ENCODE assay signal across 8 mouse cellular contexts in genomic region chr8:123234918-123235519, GRCm38 (mm10). TPM values are rescaled to one million over a fixed set of nuclear protein-coding genes. Genes with fewer than 3 reads are reported as not detected.
A peak's percentile ranks its signal among the peaks of the same experiment; 100 is the strongest.
DNase-seq lines count a peak whose midpoint lies in the region; ATAC-seq and TF ChIP-seq lines count a peak whose summit lies in the region.

No protein-coding gene starts in this region.

- peaks cover 17% of the 10 kb centered on the region; the same call in 1 of the 2 replicates for H3K4me1 ChIP-seq in hindbrain, embryonic 14.5 days (replicated peaks; ENCODE audit: control insufficient read depth, insufficient read depth, low read length)
- 0 out of 2 replicates have a peak, but pooled peaks cover 8% of the 10 kb centered on the region for H3K4me1 ChIP-seq in limb, embryonic 14.5 days (ENCODE audit: control insufficient read depth, insufficient read depth, low read length)

- H3K27me3 ChIP-seq in hindbrain, embryonic 14.5 days (ENCODE audit: control insufficient read depth, insufficient read depth, low read length), result 0 out of 2 replicates have a peak, but pooled peaks cover 10% of the 10 kb centered on the region
- H3K27me3 ChIP-seq in limb, embryonic 14.5 days (ENCODE audit: control insufficient read depth, insufficient read depth, low read length), result peaks cover 16% of the 10 kb centered on the region

- WGBS in hindbrain, embryonic 14.5 days, result 36% methylated on average over 13 of the region's 13 CpGs
- 34% methylated on average over 13 of the region's 13 CpGs for WGBS in limb, embryonic 14.5 days

- peak; percentile 34 to 60 for DNase-seq in adrenal gland, adult (ENCODE audit: inconsistent age in 2 of 2, low spot score in 1 of 2)
- no peak for DNase-seq in adrenal gland, postnatal 25 days
- peak; percentile 17 for DNase-seq in B cell, adult 2 months
- DNase-seq in cerebellum, postnatal 36 days, result peak; percentile 42 to 43
- DNase-seq in hindbrain, embryonic 14.5 days (ENCODE audit: low spot score), result no peak
- DNase-seq in limb, embryonic 14.5 days (ENCODE audit: low spot score), result peak; percentile 29
- peak; percentile 82 for DNase-seq in right cerebral cortex, postnatal 25 days
- no peak for DNase-seq in spleen, postnatal 10 days (ENCODE audit: low spot score in 2 of 2)

- peak overlapping the region; percentile 43 for H3K4me3 ChIP-seq in hindbrain, embryonic 14.5 days (replicated peaks; ENCODE audit: low read length)
- peak overlapping the region; percentile 40 for H3K4me3 ChIP-seq in limb, embryonic 14.5 days (replicated peaks; ENCODE audit: low read length)

- peak overlapping the region; percentile 60 for H3K9ac ChIP-seq in hindbrain, embryonic 14.5 days
- H3K9ac ChIP-seq in limb, embryonic 14.5 days (ENCODE audit: low read depth, low read length, severe bottlenecking), result peak overlapping the region; percentile 28

- H3K9me3 ChIP-seq in hindbrain, embryonic 14.5 days (ENCODE audit: control insufficient read depth, low read length), result no peaks in the 10 kb centered on the region
- no peaks in the 10 kb centered on the region for H3K9me3 ChIP-seq in limb, embryonic 14.5 days (ENCODE audit: control insufficient read depth, low read length)

- peaks cover 3% of the 10 kb centered on the region for H3K36me3 ChIP-seq in hindbrain, embryonic 14.5 days (replicated peaks; ENCODE audit: control insufficient read depth, insufficient read depth)
- H3K36me3 ChIP-seq in limb, embryonic 14.5 days (ENCODE audit: control insufficient read depth, insufficient read depth, low read length), result no peaks in the 10 kb centered on the region

- peak overlapping the region; percentile 74 for H3K4me2 ChIP-seq in hindbrain, embryonic 14.5 days (replicated peaks)
- peak overlapping the region; percentile 63 for H3K4me2 ChIP-seq in limb, embryonic 14.5 days (replicated peaks; ENCODE audit: low read depth, low read length, severe bottlenecking)

- TF ChIP-seq POLR2A in limb, embryonic 14.5 days (IDR thresholded peaks at IDR 0.05; ENCODE audit: borderline replicate concordance, extremely low read depth, insufficient read depth, insufficient read length), result no peak

- ATAC-seq in hindbrain, embryonic 14.5 days (ENCODE audit: low FRiP score), result no peak
- ATAC-seq in limb, embryonic 14.5 days (ENCODE audit: low FRiP score, low read depth), result no peak

- H3K27ac ChIP-seq in hindbrain, embryonic 14.5 days, result no peak overlapping the region
- H3K27ac ChIP-seq in limb, embryonic 14.5 days (replicated peaks; ENCODE audit: low read depth, low read length), result no peak overlapping the region

RNA-seq across cellular contexts. Expression of gene Spata2l, which starts 1.0 kb away (rescaled TPM):
- 15.6 and 17.9 TPM in 2 replicates for total RNA-seq in adrenal gland, postnatal 25 days (2021)
- 8.4 and 9.1 TPM in 2 replicates for polyA plus RNA-seq in hindbrain, embryonic 14.5 days (2014; fragmentation: Nextera tagmentation; extraction: Ambion mirVana)
- 3.0 and 4.6 TPM in 2 replicates for polyA plus RNA-seq in limb, embryonic 14.5 days (2012; rRNA removed)
- polyA plus RNA-seq in limb, embryonic 14.5 days (2014; fragmentation: Nextera tagmentation; extraction: Ambion mirVana), result 4.6 and 5.4 TPM in 2 replicates

RNA-seq across cellular contexts. Expression of gene Cdk10, which starts 10.4 kb away (rescaled TPM):
- total RNA-seq in adrenal gland, postnatal 25 days (2021), result 68.7 and 78.2 TPM in 2 replicates
- polyA plus RNA-seq in hindbrain, embryonic 14.5 days (2014; fragmentation: Nextera tagmentation; extraction: Ambion mirVana), result 42.9 and 44.1 TPM in 2 replicates
- 128 and 131 TPM in 2 replicates for polyA plus RNA-seq in limb, embryonic 14.5 days (2012; rRNA removed)
- 32.9 and 39.9 TPM in 2 replicates for polyA plus RNA-seq in limb, embryonic 14.5 days (2014; fragmentation: Nextera tagmentation; extraction: Ambion mirVana)

RNA-seq across cellular contexts. Expression of gene Zfp276, which starts 19.0 kb away (rescaled TPM):
- total RNA-seq in adrenal gland, postnatal 25 days (2021), result 32.3 and 33.0 TPM in 2 replicates
- polyA plus RNA-seq in hindbrain, embryonic 14.5 days (2014; fragmentation: Nextera tagmentation; extraction: Ambion mirVana), result 18.5 and 19.5 TPM in 2 replicates
- 44.2 and 52.5 TPM in 2 replicates for polyA plus RNA-seq in limb, embryonic 14.5 days (2012; rRNA removed)
- 19.9 and 27.9 TPM in 2 replicates for polyA plus RNA-seq in limb, embryonic 14.5 days (2014; fragmentation: Nextera tagmentation; extraction: Ambion mirVana)

RNA-seq across cellular contexts. Expression of gene Vps9d1, which starts 19.1 kb away (rescaled TPM):
- total RNA-seq in adrenal gland, postnatal 25 days (2021), result 25.2 and 36.7 TPM in 2 replicates
- polyA plus RNA-seq in hindbrain, embryonic 14.5 days (2014; fragmentation: Nextera tagmentation; extraction: Ambion mirVana), result 57.7 and 58.8 TPM in 2 replicates
- polyA plus RNA-seq in limb, embryonic 14.5 days (2012; rRNA removed), result 86.1 and 140 TPM in 2 replicates
- polyA plus RNA-seq in limb, embryonic 14.5 days (2014; fragmentation: Nextera tagmentation; extraction: Ambion mirVana), result 27.4 and 32.6 TPM in 2 replicates

RNA-seq across cellular contexts. Expression of gene Spata33, which starts 22.4 kb away (rescaled TPM):
- total RNA-seq in adrenal gland, postnatal 25 days (2021), result 3.3 and 4.0 TPM in 2 replicates
- 5.2 and 9.8 TPM in 2 replicates for polyA plus RNA-seq in hindbrain, embryonic 14.5 days (2014; fragmentation: Nextera tagmentation; extraction: Ambion mirVana)
- 4.9 and 6.0 TPM in 2 replicates for polyA plus RNA-seq in limb, embryonic 14.5 days (2012; rRNA removed)
- polyA plus RNA-seq in limb, embryonic 14.5 days (2014; fragmentation: Nextera tagmentation; extraction: Ambion mirVana), result 4.0 and 6.6 TPM in 2 replicates

Comparison
In these comparisons a context has a peak if more than half of its experiments do, and no peak if none do; other contexts are left out.
1. DNase-seq: peak in adrenal gland, adult (2 of 2), B cell, adult 2 months (2 of 2), cerebellum, postnatal 36 days (2 of 2), limb, embryonic 14.5 days (single experiment) and right cerebral cortex, postnatal 25 days (single experiment); none in adrenal gland, postnatal 25 days (single experiment), hindbrain, embryonic 14.5 days (single experiment) and spleen, postnatal 10 days (0 of 2).